Mouse (Mus musculus): ENCODE data around the gene Plpp3.

DNA sequence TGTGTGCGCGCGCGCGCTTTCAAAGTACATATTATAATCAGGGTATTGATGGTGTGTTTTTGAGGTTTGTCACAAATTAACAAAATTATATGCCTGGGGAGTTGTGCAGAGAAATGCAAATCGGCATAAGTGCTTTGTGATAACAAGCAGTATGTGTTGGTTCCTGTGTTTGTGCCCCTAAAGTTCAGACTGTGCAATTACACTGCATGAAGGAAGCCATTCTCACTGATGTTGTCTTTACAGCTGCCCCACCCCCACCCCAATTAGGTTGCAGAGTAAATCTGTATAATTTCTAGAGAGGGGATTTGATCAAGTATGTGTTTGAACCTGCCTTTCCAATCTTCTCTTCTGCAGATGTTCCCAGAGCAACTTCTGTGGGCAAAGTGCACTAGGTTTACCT, 7.8 kb downstream of the Plpp3 start:
- no peak for TF ChIP-seq POLR2A (IDR thresholded peaks at IDR 0.05; ENCODE audit: control insufficient read depth in 1 of 2, insufficient read depth in 1 of 2, low read depth in 1 of 2, low read length in 2 of 2, poor library complexity in 1 of 2)
- TF ChIP-seq CTCF (IDR thresholded peaks at IDR 0.05 in 2 of 3, conservative IDR thresholded peaks at IDR 0.05 in 1 of 3; ENCODE audit: control insufficient read depth in 1 of 3, insufficient read depth in 1 of 3, low read depth in 2 of 3, low read length in 3 of 3, poor library complexity in 1 of 3, severe bottlenecking in 1 of 3): no peak
- no peak for TF ChIP-seq MAX (IDR thresholded peaks at IDR 0.05; ENCODE audit: low read length)
- TF ChIP-seq CHD1 (IDR thresholded peaks at IDR 0.05; ENCODE audit: low read depth, low read length): no peak
- TF ChIP-seq GABPA (IDR thresholded peaks at IDR 0.05; ENCODE audit: low read depth, low read length): no peak
- TF ChIP-seq ZC3H11A (IDR thresholded peaks at IDR 0.05; ENCODE audit: low read depth, low read length): no peak
